Mouse (Mus musculus) cerebellum, adult 9-11 months (tissue): ENCODE data around the gene Ube4b.

Source experiments
- DNase-seq: peaks from one replicate; pipeline ENCODE4 v3.0.0; 2022

Gene Ube4b

GRCm38 (mm10) chr4:149302136-149302535, 124.4 kb downstream of the Ube4b start:
- DNase-seq = no peak

GRCm38 (mm10) chr4:149296501-149296900, 130.0 kb downstream of the Ube4b start:
- DNase-seq = no peak

- peak; percentile 72 for DNase-seq
Observed at GRCm38 (mm10) chr4:149292984-149293383, 133.6 kb downstream of the Ube4b start.

GRCm38 (mm10) chr4:149291061-149291460, 135.5 kb downstream of the Ube4b start:
- DNase-seq = peak; percentile 9

- no peak for DNase-seq
Observed at GRCm38 (mm10) chr4:149290157-149290750, 136.3 kb downstream of the Ube4b start.

GRCm38 (mm10) chr4:149286287-149287137, 140.0 kb downstream of the Ube4b start:
- DNase-seq = peak; percentile 4

GRCm38 (mm10) chr4:149285691-149286090, 140.9 kb downstream of the Ube4b start:
- no peak for DNase-seq

GRCm38 (mm10) chr4:149283018-149283417, 143.5 kb downstream of the Ube4b start:
- DNase-seq = no peak

- no peak for DNase-seq
Observed at GRCm38 (mm10) chr4:149282025-149282738, 144.4 kb downstream of the Ube4b start.
